Mouse (Mus musculus): ENCODE data around the gene Slc48a1. TPM values are rescaled to one million over a fixed set of nuclear protein-coding genes. Genes with fewer than 3 reads are reported as not detected.

Slc48a1 gene
- polyA plus RNA-seq, 2 experiments: 35.0 to 73.9 TPM

DNA sequence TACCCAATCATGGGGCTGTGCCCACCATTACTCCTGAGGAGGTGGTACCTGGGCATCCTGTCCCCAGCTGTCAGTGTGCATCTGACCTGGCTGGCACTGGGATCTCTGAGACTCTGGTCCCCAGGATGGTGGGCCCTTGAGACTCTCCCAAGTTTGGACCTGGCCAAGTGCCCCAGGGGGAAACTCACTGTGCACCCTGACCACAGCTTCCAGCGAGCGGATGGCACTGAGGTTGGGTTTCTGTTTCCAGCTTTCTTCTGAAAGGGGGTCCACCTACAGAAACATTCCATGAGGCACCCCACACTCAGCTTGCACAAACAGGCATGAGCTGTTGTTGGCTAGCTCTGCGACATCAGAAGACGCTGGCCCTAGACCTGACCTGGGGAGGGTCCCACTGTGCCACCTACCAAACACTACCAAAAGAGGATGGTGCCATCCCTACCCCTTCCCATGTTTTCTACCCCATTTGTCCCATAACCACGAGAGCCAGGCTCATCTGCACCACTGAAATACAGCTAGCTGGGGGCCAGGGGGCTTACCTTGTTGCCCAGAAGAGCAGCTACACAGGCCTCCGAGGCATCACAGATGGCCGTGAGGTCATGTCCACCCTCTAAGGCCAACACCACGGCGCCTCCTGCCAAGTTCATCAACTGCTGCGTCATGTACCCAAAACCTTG is 17.4 kb downstream of the Slc48a1 start:
- H3K9ac ChIP-seq (replicated peaks): no peak overlapping the region
- H3K4me1 ChIP-seq (replicated peaks; ENCODE audit: control insufficient read depth in 2 of 2, insufficient read depth in 2 of 2, low read length in 1 of 2): no peaks in the 10 kb centered on the region
- no peaks in the 10 kb centered on the region for H3K27me3 ChIP-seq (ENCODE audit: control insufficient read depth, insufficient read depth, low read length)
- no peak overlapping the region for H3K27ac ChIP-seq
- H3K9me3 ChIP-seq (ENCODE audit: control insufficient read depth, low read length): no peaks in the 10 kb centered on the region
- no peak overlapping the region for H3K4me3 ChIP-seq (ENCODE audit: insufficient read depth in 1 of 2, low read depth in 2 of 2, low read length in 2 of 2)
- TF ChIP-seq CTCF (IDR thresholded peaks at IDR 0.05; ENCODE audit: low read depth) (no peak), EP300 (IDR thresholded peaks at IDR 0.05; ENCODE audit: low read depth) (no peak)
- peaks cover 6% of the 10 kb centered on the region; the same call in 1 of the 2 replicates for H3K36me3 ChIP-seq (replicated peaks; ENCODE audit: control insufficient read depth, insufficient read depth, low read depth)
- no peak for DNase-seq (ENCODE audit: low read depth in 3 of 3, low spot score in 3 of 3)
- H3K4me2 ChIP-seq (ENCODE audit: low read depth): no peak overlapping the region
- ATAC-seq (ENCODE audit: insufficient read depth): no peak
- WGBS (ENCODE audit: insufficient replicate concordance): 83% methylated on average over 10 of the region's 10 CpGs

GRCm38 (mm10) chr15:97796674-97797310 is 18.5 kb downstream of the Slc48a1 start:
- H3K27ac ChIP-seq: no peak overlapping the region
- ATAC-seq (ENCODE audit: insufficient read depth) (no peak), DNase-seq (ENCODE audit: low read depth in 3 of 3, low spot score in 3 of 3) (no peak)
- WGBS (ENCODE audit: insufficient replicate concordance): 78% methylated on average over 17 of the region's 17 CpGs
- H3K36me3 ChIP-seq (replicated peaks; ENCODE audit: control insufficient read depth, insufficient read depth, low read depth): no peaks in the 10 kb centered on the region
- no peaks in the 10 kb centered on the region for H3K27me3 ChIP-seq (ENCODE audit: control insufficient read depth, insufficient read depth, low read length)
- H3K4me3 ChIP-seq (ENCODE audit: insufficient read depth in 1 of 2, low read depth in 2 of 2, low read length in 2 of 2): no peak overlapping the region
- no peak for TF ChIP-seq CTCF (IDR thresholded peaks at IDR 0.05; ENCODE audit: low read depth)
- TF ChIP-seq EP300 (IDR thresholded peaks at IDR 0.05; ENCODE audit: low read depth): no peak
- no peaks in the 10 kb centered on the region for H3K9me3 ChIP-seq (ENCODE audit: control insufficient read depth, low read length)
- no peak overlapping the region for H3K4me2 ChIP-seq (ENCODE audit: low read depth)
- H3K9ac ChIP-seq (replicated peaks): no peak overlapping the region
- no peaks in the 10 kb centered on the region for H3K4me1 ChIP-seq (replicated peaks; ENCODE audit: control insufficient read depth in 2 of 2, insufficient read depth in 2 of 2, low read length in 1 of 2)

DNA sequence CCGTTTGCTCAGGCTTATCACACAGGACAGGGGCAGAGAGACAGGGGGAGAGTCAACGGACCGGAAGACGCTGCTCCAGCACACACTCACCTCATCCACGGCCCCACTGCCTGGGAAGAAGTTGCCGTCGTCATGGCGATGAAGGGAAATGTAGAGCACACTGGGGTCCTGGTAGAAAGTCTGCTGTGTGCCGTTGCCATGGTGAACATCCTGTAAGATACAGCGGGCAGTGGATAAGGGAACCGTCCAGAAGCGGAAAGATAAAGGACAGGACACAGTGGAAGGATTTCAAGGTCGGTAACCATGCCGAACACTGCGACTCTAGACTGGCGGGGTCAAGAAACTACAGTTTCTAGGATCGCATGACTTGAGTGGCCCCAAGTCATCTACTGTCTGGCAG is 19.8 kb downstream of the Slc48a1 start:
- DNase-seq (ENCODE audit: low read depth in 3 of 3, low spot score in 3 of 3) (no peak), ATAC-seq (ENCODE audit: insufficient read depth) (peak; percentile 36; the same call in 1 of the 2 replicates)
- TF ChIP-seq CTCF (IDR thresholded peaks at IDR 0.05; ENCODE audit: low read depth): no peak
- no peak for TF ChIP-seq EP300 (IDR thresholded peaks at IDR 0.05; ENCODE audit: low read depth)
- H3K4me3 ChIP-seq (ENCODE audit: insufficient read depth in 1 of 2, low read depth in 2 of 2, low read length in 2 of 2): no peak overlapping the region
- H3K27me3 ChIP-seq (ENCODE audit: control insufficient read depth, insufficient read depth, low read length): no peaks in the 10 kb centered on the region
- no peaks in the 10 kb centered on the region for H3K9me3 ChIP-seq (ENCODE audit: control insufficient read depth, low read length)
- no peaks in the 10 kb centered on the region for H3K4me1 ChIP-seq (replicated peaks; ENCODE audit: control insufficient read depth in 2 of 2, insufficient read depth in 2 of 2, low read length in 1 of 2)
- no peak overlapping the region for H3K27ac ChIP-seq
- no peak overlapping the region for H3K9ac ChIP-seq (replicated peaks)
- no peaks in the 10 kb centered on the region for H3K36me3 ChIP-seq (replicated peaks; ENCODE audit: control insufficient read depth, insufficient read depth, low read depth)
- 73% methylated on average over 17 of the region's 17 CpGs for WGBS (ENCODE audit: insufficient replicate concordance)
- H3K4me2 ChIP-seq (ENCODE audit: low read depth): no peak overlapping the region

DNA sequence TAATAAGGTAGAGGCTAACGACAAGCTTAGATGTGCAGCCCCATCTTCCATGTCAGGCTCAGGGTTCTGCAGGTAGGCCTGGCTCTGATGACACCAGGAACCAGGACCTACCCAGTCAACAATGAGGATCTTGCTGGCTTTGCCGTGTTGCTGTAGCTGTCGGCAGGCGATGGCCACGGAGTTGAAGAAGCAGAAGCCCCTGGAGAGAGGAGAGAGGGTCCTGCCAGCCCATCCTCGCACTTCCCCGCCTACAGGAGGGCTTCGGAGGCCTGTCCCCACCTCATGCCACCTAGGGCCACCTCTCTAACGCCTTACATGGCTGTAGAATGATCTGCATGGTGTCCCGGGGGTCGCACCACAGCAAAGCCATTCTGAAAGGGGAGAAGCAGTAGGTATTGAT is 21.1 kb downstream of the Slc48a1 start:
- WGBS (ENCODE audit: insufficient replicate concordance): 80% methylated on average over 11 of the region's 11 CpGs
- Histone ChIP-seq H3K27me3 (ENCODE audit: control insufficient read depth, insufficient read depth, low read length) (no peaks in the 10 kb centered on the region), H3K9me3 (ENCODE audit: control insufficient read depth, low read length) (no peaks in the 10 kb centered on the region), H3K36me3 (replicated peaks; ENCODE audit: control insufficient read depth, insufficient read depth, low read depth) (no peaks in the 10 kb centered on the region), H3K9ac (replicated peaks) (no peak overlapping the region), H3K4me1 (replicated peaks; ENCODE audit: control insufficient read depth in 2 of 2, insufficient read depth in 2 of 2, low read length in 1 of 2) (no peaks in the 10 kb centered on the region), H3K4me3 (ENCODE audit: insufficient read depth in 1 of 2, low read depth in 2 of 2, low read length in 2 of 2) (no peak overlapping the region), H3K4me2 (ENCODE audit: low read depth) (no peak overlapping the region), H3K27ac (no peak overlapping the region)
- DNase-seq (ENCODE audit: low read depth in 3 of 3, low spot score in 3 of 3) (no peak), ATAC-seq (ENCODE audit: insufficient read depth) (no peak)
- no peak for TF ChIP-seq EP300 (IDR thresholded peaks at IDR 0.05; ENCODE audit: low read depth)
- no peak for TF ChIP-seq CTCF (IDR thresholded peaks at IDR 0.05; ENCODE audit: low read depth)

DNA sequence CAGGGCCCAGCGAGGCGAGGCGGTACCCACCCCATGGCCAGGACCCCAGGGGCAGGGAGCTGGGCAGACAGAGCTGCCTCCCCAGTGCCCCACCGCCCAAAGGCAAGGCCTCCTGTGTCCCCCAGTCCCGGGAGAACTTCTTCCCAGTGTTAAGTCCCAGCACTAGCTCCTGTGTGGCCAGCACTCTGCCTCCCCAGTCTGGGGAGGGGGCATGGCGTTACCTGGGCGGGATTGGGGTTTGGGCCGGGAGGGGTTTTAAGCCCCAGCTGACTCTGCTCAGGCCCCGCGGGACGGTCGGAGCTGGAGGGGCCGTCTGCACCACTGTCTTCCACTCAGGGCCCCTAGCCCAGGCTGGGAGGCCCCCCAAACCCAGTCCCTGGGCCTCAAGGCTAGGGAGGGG is 22.5 kb downstream of the Slc48a1 start:
- WGBS (ENCODE audit: insufficient replicate concordance): 81% methylated on average over 13 of the region's 13 CpGs
- no peaks in the 10 kb centered on the region for H3K36me3 ChIP-seq (replicated peaks; ENCODE audit: control insufficient read depth, insufficient read depth, low read depth)
- DNase-seq (ENCODE audit: low read depth in 3 of 3, low spot score in 3 of 3): no peak

More for the DNA sequence above, 22.5 kb downstream of the Slc48a1 start:
- H3K4me2 ChIP-seq (ENCODE audit: low read depth): no peak overlapping the region
- TF ChIP-seq EP300 (IDR thresholded peaks at IDR 0.05; ENCODE audit: low read depth): no peak
- TF ChIP-seq CTCF (IDR thresholded peaks at IDR 0.05; ENCODE audit: low read depth): no peak
- no peak for ATAC-seq (ENCODE audit: insufficient read depth)
- no peaks in the 10 kb centered on the region for H3K4me1 ChIP-seq (replicated peaks; ENCODE audit: control insufficient read depth in 2 of 2, insufficient read depth in 2 of 2, low read length in 1 of 2)
- no peak overlapping the region for H3K9ac ChIP-seq (replicated peaks)
- H3K9me3 ChIP-seq (ENCODE audit: control insufficient read depth, low read length): no peaks in the 10 kb centered on the region
- H3K27me3 ChIP-seq (ENCODE audit: control insufficient read depth, insufficient read depth, low read length): no peaks in the 10 kb centered on the region
- H3K27ac ChIP-seq: no peak overlapping the region
- H3K4me3 ChIP-seq (ENCODE audit: insufficient read depth in 1 of 2, low read depth in 2 of 2, low read length in 2 of 2): no peak overlapping the region

Data from liver, embryonic 14.5 days (tissue).